Mouse (Mus musculus): ENCODE results near the gene Pfdn4. TPM values are rescaled to one million over a fixed set of nuclear protein-coding genes. Genes with fewer than 3 reads are reported as not detected.

Pfdn4 gene
- polyA plus RNA-seq, 1 experiment from 2014 or later = 145 TPM

DNA sequence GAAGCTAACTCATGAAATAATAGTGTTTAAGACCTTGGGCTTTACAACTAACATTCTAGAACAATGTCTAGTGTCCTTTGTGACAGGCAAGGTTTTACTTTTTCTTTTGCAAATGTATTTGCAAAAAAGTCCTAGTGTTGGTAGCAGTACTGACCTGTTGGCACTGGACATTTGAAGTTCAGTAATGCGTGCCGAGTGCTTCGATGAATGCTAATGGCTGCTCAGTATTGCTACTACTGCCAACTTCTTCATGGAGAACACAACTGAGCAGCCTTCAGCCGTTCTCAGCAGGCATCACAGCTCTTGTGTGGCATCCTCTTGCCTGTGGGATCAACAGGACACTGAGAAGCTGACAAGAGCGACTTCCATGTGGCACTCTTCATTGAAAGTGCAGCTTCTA lies 22.1 kb upstream of the Pfdn4 start:
- H3K4me1 ChIP-seq = peaks cover 10% of the 10 kb centered on the region; the same call in 1 of the 2 replicates
- H3K9me3 ChIP-seq = no peaks in the 10 kb centered on the region
- no peak overlapping the region for H3K4me3 ChIP-seq
- H3K9ac ChIP-seq = no peak overlapping the region
- no peak overlapping the region for H3K4me2 ChIP-seq (replicated peaks)
- no peak for ATAC-seq (ENCODE audit: low FRiP score, low read depth)
- no peaks in the 10 kb centered on the region for H3K36me3 ChIP-seq
- WGBS = 92% methylated on average over 5 of the region's 5 CpGs
- no peak overlapping the region for H3K27ac ChIP-seq
- no peaks in the 10 kb centered on the region for H3K27me3 ChIP-seq (replicated peaks)

DNA sequence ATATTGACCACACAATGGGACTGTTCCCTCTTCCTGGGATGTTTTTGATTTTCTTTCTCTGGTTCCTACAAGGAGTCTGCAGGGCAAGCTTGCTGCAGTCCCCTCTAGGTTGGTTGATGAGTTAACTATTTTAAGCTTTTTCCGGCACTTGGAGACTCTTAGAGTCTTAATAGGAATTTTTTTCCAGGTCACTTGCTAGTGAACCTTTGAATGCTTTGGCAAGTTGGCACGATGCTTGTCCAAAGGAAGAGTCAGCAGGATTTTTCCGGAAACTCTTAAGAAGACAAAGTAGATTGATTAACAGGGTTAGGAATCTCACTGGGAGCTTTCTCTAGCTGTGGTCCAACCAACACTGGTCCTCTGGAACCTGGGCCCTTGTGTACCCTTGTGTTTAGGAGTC lies 21.1 kb upstream of the Pfdn4 start:
- WGBS = 74% methylated on average over 3 of the region's 3 CpGs
- Histone ChIP-seq H3K9ac (no peak overlapping the region), H3K4me3 (no peak overlapping the region), H3K4me1 (0 out of 2 replicates have a peak, but pooled peaks cover 2% of the 10 kb centered on the region), H3K27me3 (replicated peaks) (no peaks in the 10 kb centered on the region), H3K4me2 (replicated peaks) (no peak overlapping the region), H3K9me3 (no peaks in the 10 kb centered on the region), H3K36me3 (no peaks in the 10 kb centered on the region), H3K27ac (no peak overlapping the region)
- ATAC-seq (ENCODE audit: low FRiP score, low read depth) = no peak

DNA sequence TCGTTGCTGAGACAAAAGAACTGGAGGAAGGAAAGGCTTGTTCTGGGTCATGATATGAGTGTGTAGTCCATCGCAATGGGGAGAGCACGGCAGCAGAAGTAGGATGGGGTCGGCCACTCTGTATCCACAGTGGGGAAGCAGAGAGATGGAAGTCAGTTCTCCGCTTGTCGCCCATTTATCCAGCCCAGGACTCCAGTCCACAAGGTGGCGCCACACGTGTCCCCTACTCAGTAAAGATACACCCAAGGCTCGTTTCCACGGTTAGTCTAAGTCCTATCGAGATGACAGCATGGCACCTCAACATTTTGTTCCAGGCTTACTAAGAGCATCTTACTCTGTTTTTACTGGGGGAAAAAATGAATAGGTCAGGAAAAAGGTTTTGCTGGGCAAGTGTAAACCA lies 20.0 kb upstream of the Pfdn4 start:
- Histone ChIP-seq H3K27me3 (replicated peaks) (no peaks in the 10 kb centered on the region), H3K9ac (no peak overlapping the region), H3K4me1 (no peaks in the 10 kb centered on the region), H3K4me2 (replicated peaks) (no peak overlapping the region), H3K36me3 (no peaks in the 10 kb centered on the region), H3K27ac (no peak overlapping the region), H3K9me3 (no peaks in the 10 kb centered on the region), H3K4me3 (no peak overlapping the region)
- WGBS = 85% methylated on average over 11 of the region's 11 CpGs
- no peak for ATAC-seq (ENCODE audit: low FRiP score, low read depth)

DNA sequence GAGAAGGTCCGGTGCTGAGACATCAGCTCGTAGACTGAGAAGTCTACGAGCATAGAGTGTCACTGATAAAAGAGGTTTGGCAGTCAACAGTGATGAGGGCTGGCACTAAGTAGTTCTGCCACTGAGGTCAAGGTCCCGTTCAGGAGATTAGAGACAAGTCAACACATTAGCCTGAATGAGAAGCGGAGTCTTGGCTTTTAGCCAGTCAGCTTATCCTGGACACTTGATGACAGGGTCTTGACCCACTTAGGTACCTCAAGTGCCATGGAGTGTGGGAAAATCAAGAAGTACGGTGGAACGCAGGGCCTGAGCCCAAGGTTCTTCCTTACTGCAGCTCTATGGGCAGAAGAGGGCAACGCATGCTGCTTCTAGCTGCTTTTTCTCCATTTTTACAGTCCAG lies 19.6 kb upstream of the Pfdn4 start:
- no peak overlapping the region for H3K4me2 ChIP-seq (replicated peaks)
- H3K9ac ChIP-seq = no peak overlapping the region
- H3K27me3 ChIP-seq (replicated peaks) = no peaks in the 10 kb centered on the region
- 94% methylated on average over 8 of the region's 8 CpGs for WGBS
- H3K4me1 ChIP-seq = no peaks in the 10 kb centered on the region
- ATAC-seq (ENCODE audit: low FRiP score, low read depth) = no peak
- H3K36me3 ChIP-seq = no peaks in the 10 kb centered on the region
- no peak overlapping the region for H3K4me3 ChIP-seq
- H3K27ac ChIP-seq = no peak overlapping the region
- H3K9me3 ChIP-seq = no peaks in the 10 kb centered on the region

DNA sequence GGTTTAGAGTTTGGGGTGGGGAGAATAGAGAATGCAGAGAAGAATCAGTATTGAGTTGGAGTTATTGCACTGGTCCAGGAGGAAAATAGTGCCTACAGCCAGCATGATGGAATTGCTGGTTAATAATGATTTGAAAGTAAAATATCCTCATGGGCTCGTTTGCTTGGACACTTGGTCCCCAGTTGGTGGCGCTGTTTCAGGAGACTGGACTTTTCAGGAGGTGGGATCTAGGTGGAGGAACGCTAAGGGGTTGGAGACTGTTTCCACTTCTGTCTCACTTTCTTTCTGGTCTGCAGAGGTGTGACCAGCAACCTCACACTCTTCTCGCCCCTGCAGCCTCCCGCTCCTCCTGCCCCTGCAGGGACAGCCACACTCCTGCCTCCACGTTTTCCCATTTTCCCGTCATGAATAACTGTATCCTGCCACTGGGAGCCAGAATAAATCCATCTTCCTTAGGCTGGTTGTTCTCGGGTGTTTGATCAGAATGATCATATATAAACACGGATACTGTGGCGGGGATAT lies 14.1 kb upstream of the Pfdn4 start:
- no peak for ATAC-seq (ENCODE audit: low FRiP score, low read depth)
- Histone ChIP-seq H3K9me3 (no peaks in the 10 kb centered on the region), H3K36me3 (no peaks in the 10 kb centered on the region), H3K4me3 (no peak overlapping the region), H3K27me3 (replicated peaks) (no peaks in the 10 kb centered on the region), H3K27ac (no peak overlapping the region), H3K4me2 (replicated peaks) (no peak overlapping the region), H3K4me1 (no peaks in the 10 kb centered on the region), H3K9ac (no peak overlapping the region)
- WGBS = 71% methylated on average over 10 of the region's 10 CpGs

DNA sequence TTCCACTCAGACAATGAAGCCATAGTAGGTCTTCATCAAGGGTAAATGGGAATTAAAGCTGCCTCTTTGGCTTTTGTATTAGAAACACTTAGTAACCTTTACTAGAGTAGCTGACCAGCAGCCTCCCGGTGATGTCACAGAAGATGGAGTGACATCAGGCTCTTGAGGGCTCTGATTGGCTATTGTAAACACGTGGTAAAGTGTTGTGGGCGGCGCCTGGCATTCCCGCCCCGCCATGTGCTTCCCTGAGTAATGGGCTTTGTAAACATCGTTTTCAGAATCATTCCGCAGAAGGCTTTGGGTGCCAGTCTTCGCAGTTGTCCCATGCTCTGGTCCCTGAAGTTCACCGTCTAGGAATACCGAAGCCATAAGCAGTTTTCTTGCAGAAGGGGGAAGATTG lies 12.3 kb upstream of the Pfdn4 start:
- no peak overlapping the region for H3K4me3 ChIP-seq
- H3K36me3 ChIP-seq = no peaks in the 10 kb centered on the region
- no peak overlapping the region for H3K27ac ChIP-seq
- no peak for ATAC-seq (ENCODE audit: low FRiP score, low read depth)
- no peak overlapping the region for H3K4me2 ChIP-seq (replicated peaks)
- WGBS = 74% methylated on average over 11 of the region's 11 CpGs
- no peaks in the 10 kb centered on the region for H3K4me1 ChIP-seq
- H3K9ac ChIP-seq = no peak overlapping the region
- no peaks in the 10 kb centered on the region for H3K9me3 ChIP-seq
- no peaks in the 10 kb centered on the region for H3K27me3 ChIP-seq (replicated peaks)

DNA sequence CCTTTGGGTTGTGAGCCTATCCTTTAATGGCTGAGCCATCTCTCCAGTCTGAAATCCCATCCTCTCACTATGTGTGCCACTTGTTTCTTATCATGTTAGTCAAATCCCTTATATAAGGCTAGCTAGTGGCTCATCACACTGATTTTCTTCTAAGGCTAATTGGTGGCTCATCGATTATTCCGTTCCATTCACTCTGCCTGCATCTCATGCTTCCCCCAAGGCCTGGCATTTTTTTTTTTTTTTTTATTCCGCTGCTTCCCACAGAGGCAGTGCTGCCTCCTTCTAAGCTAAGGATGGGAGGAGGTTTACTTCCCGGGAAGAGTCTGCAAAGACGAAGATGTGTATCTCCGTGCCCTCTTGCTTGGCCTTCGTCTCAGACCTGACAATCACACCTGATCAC lies 9.0 kb upstream of the Pfdn4 start:
- Histone ChIP-seq H3K27ac (no peak overlapping the region), H3K4me2 (replicated peaks) (no peak overlapping the region), H3K4me1 (no peaks in the 10 kb centered on the region), H3K9ac (no peak overlapping the region), H3K9me3 (no peaks in the 10 kb centered on the region), H3K27me3 (replicated peaks) (peaks cover 8% of the 10 kb centered on the region; the same call in 1 of the 2 replicates), H3K4me3 (no peak overlapping the region), H3K36me3 (no peaks in the 10 kb centered on the region)
- ATAC-seq (ENCODE audit: low FRiP score, low read depth) = no peak
- 77% methylated on average over 7 of the region's 7 CpGs for WGBS

DNA sequence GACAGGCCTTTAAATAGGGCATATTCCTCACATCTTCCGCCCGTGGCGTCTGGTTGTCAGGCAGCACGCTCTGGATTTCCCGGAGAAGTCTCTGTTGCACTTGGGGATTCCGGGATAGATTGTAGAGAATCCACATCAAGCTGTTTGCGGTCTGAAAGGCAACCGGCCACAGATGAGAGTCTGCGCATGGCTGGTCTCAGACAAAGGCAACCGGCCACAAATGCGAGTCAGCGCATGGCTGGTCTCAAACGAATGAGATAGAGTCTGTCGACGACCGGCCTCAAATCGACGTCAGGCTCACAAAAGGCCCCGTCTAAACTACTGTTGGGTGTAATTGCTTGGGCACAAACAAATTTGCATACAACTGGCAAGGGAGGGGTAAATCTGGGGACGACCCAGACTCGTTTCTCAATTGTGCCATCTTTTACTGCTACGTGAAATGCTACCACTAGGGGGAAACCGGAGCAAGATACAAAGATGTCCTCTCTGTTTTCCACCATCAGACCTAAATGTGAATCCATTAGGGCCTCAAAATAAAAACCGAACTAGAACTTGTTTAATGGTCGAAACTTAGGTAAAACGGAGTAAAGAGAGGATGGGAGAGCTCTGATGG lies 8.2 kb upstream of the Pfdn4 start:
- peaks cover 12% of the 10 kb centered on the region; the same call in 1 of the 2 replicates for H3K27me3 ChIP-seq (replicated peaks)
- 0 out of 2 replicates have a peak, but pooled peaks have one; percentile 33 for ATAC-seq (ENCODE audit: low FRiP score, low read depth)

DNA sequence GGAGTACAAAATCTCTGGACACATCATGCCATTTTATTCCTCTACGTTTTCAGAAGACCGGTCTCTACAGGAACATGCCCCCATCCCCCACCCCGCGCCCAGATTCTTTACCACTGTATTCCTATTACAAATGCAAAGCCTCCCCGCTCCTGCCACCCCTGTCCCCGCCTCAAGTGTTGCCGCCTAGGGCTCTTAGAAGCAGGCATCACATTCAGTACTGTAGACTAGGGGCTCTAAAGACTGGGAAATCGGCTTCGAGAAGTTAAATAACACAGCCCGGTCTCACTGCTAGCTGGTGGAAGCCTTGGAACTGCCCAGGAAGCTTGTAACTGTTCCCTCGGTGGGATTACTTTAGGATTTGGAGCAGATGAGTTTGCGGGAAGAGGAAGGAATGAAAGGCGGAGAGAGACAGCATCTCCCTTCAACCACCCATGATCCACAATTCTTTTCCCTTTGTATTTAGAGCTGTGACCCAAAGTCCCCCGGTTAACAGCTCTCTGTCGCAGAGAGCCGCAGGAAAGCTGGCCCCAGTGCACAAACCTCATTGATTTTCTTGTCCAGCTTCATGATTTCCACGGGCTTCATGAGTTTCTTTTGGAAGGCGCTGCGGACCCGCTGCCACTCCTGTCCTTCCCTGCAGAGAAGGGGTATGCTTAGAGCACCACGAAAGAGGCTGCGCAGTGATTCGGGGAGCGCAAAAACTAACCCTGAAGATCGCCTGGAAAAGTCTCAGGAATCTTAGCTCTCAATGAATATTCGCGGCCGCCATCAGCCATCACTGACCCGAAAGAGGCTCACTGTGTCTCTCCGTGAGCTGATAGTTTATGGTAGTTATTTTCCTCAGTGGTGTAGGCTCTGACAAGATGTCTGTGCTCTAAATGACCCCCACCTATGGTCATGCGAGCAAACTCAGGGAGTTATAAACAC lies 1.2 kb upstream of the Pfdn4 start:
- H3K36me3 ChIP-seq = no peaks in the 10 kb centered on the region
- WGBS = 4% methylated on average over 31 of the region's 31 CpGs
- no peak overlapping the region for H3K27ac ChIP-seq
- H3K9me3 ChIP-seq = no peaks in the 10 kb centered on the region
- no peak for ATAC-seq (ENCODE audit: low FRiP score, low read depth)
- H3K4me3 ChIP-seq = no peak overlapping the region
- peak overlapping the region; percentile 18 for H3K4me2 ChIP-seq (replicated peaks)
- H3K27me3 ChIP-seq (replicated peaks) = peaks cover 73% of the 10 kb centered on the region
- no peak overlapping the region for H3K9ac ChIP-seq
- peaks cover 17% of the 10 kb centered on the region for H3K4me1 ChIP-seq

More for the DNA sequence above, 8.2 kb upstream of the Pfdn4 start:
- Histone ChIP-seq H3K4me1 (no peaks in the 10 kb centered on the region), H3K9ac (no peak overlapping the region), H3K9me3 (no peaks in the 10 kb centered on the region), H3K36me3 (no peaks in the 10 kb centered on the region), H3K4me3 (no peak overlapping the region), H3K27ac (no peak overlapping the region), H3K4me2 (replicated peaks) (no peak overlapping the region)
- WGBS = 52% methylated on average over 26 of the region's 26 CpGs

DNA sequence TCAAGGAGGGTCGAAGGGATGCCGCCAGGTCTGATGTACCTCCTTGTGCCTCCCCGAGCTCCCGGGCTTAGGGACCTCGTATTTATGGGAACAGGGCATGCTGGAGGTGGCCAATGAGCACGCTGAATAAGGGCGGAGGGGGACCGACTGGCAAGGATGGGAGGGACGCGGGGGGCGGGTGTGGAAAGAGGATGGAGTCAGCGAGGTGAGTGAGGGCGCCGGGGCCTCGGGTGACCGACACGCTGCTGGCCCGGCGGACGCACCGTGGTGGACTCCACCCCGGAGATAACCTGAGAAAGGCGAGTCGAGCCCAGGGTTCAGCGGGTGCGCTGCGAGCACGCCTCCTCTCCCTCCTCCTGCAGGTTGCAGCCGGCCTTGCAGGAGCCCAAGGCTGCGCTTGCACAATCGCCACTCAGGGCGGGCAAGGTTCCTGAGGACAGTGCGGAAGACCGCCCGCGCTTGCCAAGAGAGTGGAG lies 901 bp downstream of the Pfdn4 start, which contains the start of gene Cyp24a1:
Gene Cyp24a1, minus strand, starts transcription at position 55 of the 476 bp plus-strand sequence.
- peak within 1 kb of the TSS; percentile 11; the same call in 1 of the 2 replicates for H3K4me3 ChIP-seq
- no peaks in the 10 kb centered on the region for H3K36me3 ChIP-seq
- H3K27me3 ChIP-seq (replicated peaks) = peaks cover 65% of the 10 kb centered on the region
- H3K4me1 ChIP-seq = peaks cover 17% of the 10 kb centered on the region
- H3K4me2 ChIP-seq (replicated peaks) = peak within 1 kb of the TSS; percentile 49
- under 1% methylated on average over 35 of the region's 36 CpGs for WGBS
- peak; percentile 48; the same call in 1 of the 2 replicates for ATAC-seq (ENCODE audit: low FRiP score, low read depth)
- no peak within 1 kb of the TSS for H3K9ac ChIP-seq
- H3K27ac ChIP-seq = no peak within 1 kb of the TSS
- H3K9me3 ChIP-seq = no peaks in the 10 kb centered on the region

DNA sequence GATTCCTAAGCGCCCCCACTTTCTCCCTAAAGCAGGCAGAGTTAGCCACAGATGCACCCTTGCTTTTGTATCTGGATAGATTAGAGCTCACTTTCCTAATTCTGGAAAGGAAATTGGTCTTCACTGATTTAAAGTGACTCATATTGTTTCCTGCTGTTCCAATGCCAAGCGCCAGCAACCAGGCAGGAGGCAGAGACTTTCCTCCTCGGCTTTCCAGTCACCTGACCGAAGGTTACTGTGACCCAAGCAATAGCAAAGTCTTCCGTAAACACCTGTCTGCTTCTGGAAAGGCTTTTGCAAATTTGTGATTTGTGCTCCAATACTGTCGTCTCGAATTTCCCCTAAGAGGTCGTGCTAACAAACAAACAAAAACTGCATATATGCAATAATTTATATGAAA lies 1.8 kb downstream of the Pfdn4 start:
- no peak for ATAC-seq (ENCODE audit: low FRiP score, low read depth)
- H3K4me3 ChIP-seq = no peak overlapping the region
- WGBS = 17% methylated on average over 8 of the region's 8 CpGs
- H3K9me3 ChIP-seq = no peaks in the 10 kb centered on the region
- peaks cover 61% of the 10 kb centered on the region for H3K27me3 ChIP-seq (replicated peaks)
- no peaks in the 10 kb centered on the region for H3K36me3 ChIP-seq
- no peak overlapping the region for H3K27ac ChIP-seq
- H3K4me1 ChIP-seq = peaks cover 17% of the 10 kb centered on the region
- no peak overlapping the region for H3K4me2 ChIP-seq (replicated peaks)
- no peak overlapping the region for H3K9ac ChIP-seq

DNA sequence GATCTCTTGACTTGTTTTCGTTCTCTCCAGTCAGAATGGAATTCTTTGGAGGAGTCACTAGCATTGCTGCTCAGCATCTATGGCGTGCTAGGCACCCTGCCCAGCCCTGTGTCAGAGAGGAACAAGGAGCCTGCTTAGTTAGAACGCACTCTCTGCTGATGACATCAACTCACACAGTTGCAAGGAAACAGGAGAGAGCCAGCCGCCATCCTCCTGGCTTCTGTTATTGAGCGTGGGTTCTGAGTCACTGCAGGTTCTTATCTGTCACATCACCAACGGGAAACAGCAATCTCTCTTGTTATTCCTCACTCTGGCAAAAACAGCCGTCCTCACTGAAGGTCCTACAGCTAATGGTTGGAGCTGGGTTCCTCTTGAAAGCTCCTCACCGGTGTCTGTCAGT lies 7.1 kb downstream of the Pfdn4 start:
- ATAC-seq (ENCODE audit: low FRiP score, low read depth) = no peak
- peaks cover 15% of the 10 kb centered on the region for H3K27me3 ChIP-seq (replicated peaks)
- H3K9me3 ChIP-seq = no peaks in the 10 kb centered on the region
- no peak overlapping the region for H3K27ac ChIP-seq
- H3K9ac ChIP-seq = no peak overlapping the region
- H3K4me1 ChIP-seq = no peaks in the 10 kb centered on the region
- no peak overlapping the region for H3K4me3 ChIP-seq
- H3K4me2 ChIP-seq (replicated peaks) = no peak overlapping the region
- no peaks in the 10 kb centered on the region for H3K36me3 ChIP-seq
- 67% methylated on average over 8 of the region's 8 CpGs for WGBS

All from neural tube, embryonic 12.5 days (tissue).